Mouse (Mus musculus) lung, embryonic 14.5 days (tissue): Measurements from ENCODE around the gene Smndc1. TPM values are rescaled to one million over a fixed set of nuclear protein-coding genes. Genes with fewer than 3 reads are reported as not detected.
A peak's percentile ranks its signal among the peaks of the same experiment; 100 is the strongest.

Experiments used
- ATAC-seq: fragments of 200-750 bp; cut with Nextera tagmentation; 2 replicates; pipeline ENCODE4 v1.8.0; 2017; ENCODE audit warnings: mild to moderate bottlenecking, moderate TSS enrichment, moderate library complexity; ENCODE audit not compliant: insufficient read depth
- DNase-seq: peaks from one replicate; pipeline ENCODE4 v3.0.0-alpha.2; 2015
- H3K27ac ChIP-seq: fragments of 300-500 bp; sonication (generic); 2 replicates; pipeline ENCODE4 v1.5.1; 2014; ENCODE audit warnings: low read depth, mild to moderate bottlenecking, moderate library complexity
- H3K27me3 ChIP-seq: fragments of 300-500 bp; sonication (generic); 2 replicates; pipeline ENCODE4 v1.6.1; 2014; ENCODE audit warnings: low read length, control low read depth; ENCODE audit not compliant: insufficient read depth
- H3K36me3 ChIP-seq: fragments of 300-500 bp; sonication (generic); 2 replicates; pipeline ENCODE4 v1.6.1; 2014; ENCODE audit warnings: control low read depth; ENCODE audit not compliant: insufficient read depth
- H3K4me1 ChIP-seq: fragments of 300-500 bp; sonication (generic); 2 replicates; pipeline ENCODE4 v1.6.1; 2014; ENCODE audit warnings: antibody characterized with exemption, control low read depth; ENCODE audit not compliant: insufficient read depth
- H3K4me2 ChIP-seq: fragments of 300-500 bp; sonication (generic); 2 replicates; pipeline ENCODE4 v1.6.1; 2014; ENCODE audit warnings: mild to moderate bottlenecking
- H3K4me3 ChIP-seq: fragments of 300-500 bp; sonication (generic); 2 replicates; pipeline ENCODE4 v1.5.1; 2014; ENCODE audit warnings: low read depth, low read length
- H3K9ac ChIP-seq: fragments of 300-500 bp; sonication (generic); 2 replicates; pipeline ENCODE4 v1.6.1; 2014
- H3K9me3 ChIP-seq: fragments of 300-500 bp; sonication (generic); 2 replicates; pipeline ENCODE4 v1.6.1; 2016; ENCODE audit warnings: low read depth, low read length, control low read depth
- CTCF ChIP-seq: IDR thresholded peaks from 2 replicates; pipeline ENCODE4 v1.5.1; 2016; ENCODE audit warnings: antibody characterized with exemption, low read depth
- WGBS: fragments of 180-500 bp; shearing (Covaris S2); extraction: QIAGEN DNeasy Blood & Tissue Kit; methylation state at CpG from one replicate; pipeline ENCODE4 v1.1.7; 2014; 5-methylcytosine and 5-hydroxymethylcytosine counted together
- polyA plus RNA-seq: library from polyadenylated mRNA; unstranded; fragments of >200 nt; fragmentation: Nextera tagmentation; extraction: Ambion mirVana; gene quantifications from 2 replicates; pipeline ENCODE4 v1.2.1, GENCODE M21; 2014

Gene Smndc1
- polyA plus RNA-seq, 1 experiment from 2014 or later, result 45.8 TPM

GRCm38 (mm10) chr19:53422358-53423308, 32.3 kb upstream of the Smndc1 start:
- DNase-seq, result peak; percentile 27

GRCm38 (mm10) chr19:53421583-53422188, 31.3 kb upstream of the Smndc1 start:
- Histone ChIP-seq H3K9ac (no peak overlapping the region; the same call in 1 of the 2 replicates), H3K27me3 (no peaks in the 10 kb centered on the region), H3K4me3 (peak overlapping the region; percentile 41), H3K4me1 (peaks cover 7% of the 10 kb centered on the region; the same call in 1 of the 2 replicates), H3K27ac (peak overlapping the region; percentile 86), H3K36me3 (no peaks in the 10 kb centered on the region), H3K9me3 (no peaks in the 10 kb centered on the region), H3K4me2 (peak overlapping the region; percentile 80)
- 3% methylated on average over 6 of the region's 6 CpGs for WGBS
- DNase-seq (no peak), ATAC-seq (peak; percentile 33; the same call in 1 of the 2 replicates)
- no peak for TF ChIP-seq CTCF

More at GRCm38 (mm10) chr19:53422358-53423308, 32.3 kb upstream of the Smndc1 start:
- no peak overlapping the region for H3K4me3 ChIP-seq
- WGBS, result 61% methylated on average over 18 of the region's 18 CpGs
- no peak overlapping the region for H3K4me2 ChIP-seq
- no peaks in the 10 kb centered on the region for H3K9me3 ChIP-seq
- no peak for ATAC-seq
- no peak overlapping the region for H3K27ac ChIP-seq
- H3K9ac ChIP-seq, result no peak overlapping the region
- peaks cover 7% of the 10 kb centered on the region; the same call in 1 of the 2 replicates for H3K4me1 ChIP-seq
- no peaks in the 10 kb centered on the region for H3K36me3 ChIP-seq
- peak; percentile 39; the same call in 1 of the 2 replicates for TF ChIP-seq CTCF
- no peaks in the 10 kb centered on the region for H3K27me3 ChIP-seq

- no peaks in the 10 kb centered on the region for H3K36me3 ChIP-seq
- peak overlapping the region; percentile 80 for H3K4me2 ChIP-seq
- H3K9me3 ChIP-seq, result no peaks in the 10 kb centered on the region
- TF ChIP-seq CTCF, result no peak
- peaks cover 7% of the 10 kb centered on the region; the same call in 1 of the 2 replicates for H3K4me1 ChIP-seq
- ATAC-seq (peak; percentile 94), DNase-seq (peak; percentile 89)
- WGBS, result 2% methylated on average over 19 of the region's 19 CpGs
- H3K27ac ChIP-seq, result peak overlapping the region; percentile 86
- H3K4me3 ChIP-seq, result peak overlapping the region; percentile 41
- peak overlapping the region; percentile 50 for H3K9ac ChIP-seq
- H3K27me3 ChIP-seq, result no peaks in the 10 kb centered on the region
Observed at GRCm38 (mm10) chr19:53420924-53421582, 30.7 kb upstream of the Smndc1 start.

DNA sequence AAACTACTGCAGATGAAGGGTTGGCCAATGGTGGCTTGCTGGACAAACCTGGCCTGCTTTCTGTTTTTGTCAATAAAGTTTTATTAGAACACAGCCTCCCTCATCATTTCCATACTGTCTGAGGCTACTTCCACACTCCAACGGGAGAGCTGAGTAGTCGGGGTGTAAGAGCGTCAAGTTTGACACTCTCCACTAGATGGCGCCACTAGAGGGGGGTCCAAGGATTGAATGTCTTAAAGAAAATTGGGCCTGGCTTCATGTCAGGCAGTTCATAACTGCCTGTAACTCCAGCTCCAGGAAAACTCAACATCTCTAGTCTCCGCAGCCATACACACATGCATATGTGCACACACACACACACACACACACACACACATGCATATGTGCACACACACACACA, 29.5 kb upstream of the Smndc1 start:
- Histone ChIP-seq H3K27ac (no peak overlapping the region), H3K9me3 (no peaks in the 10 kb centered on the region), H3K4me2 (no peak overlapping the region), H3K27me3 (no peaks in the 10 kb centered on the region), H3K4me3 (no peak overlapping the region), H3K36me3 (no peaks in the 10 kb centered on the region), H3K4me1 (peaks cover 5% of the 10 kb centered on the region; the same call in 1 of the 2 replicates), H3K9ac (no peak overlapping the region)
- WGBS, result 39% methylated on average over 5 of the region's 5 CpGs
- no peak for ATAC-seq
- TF ChIP-seq CTCF, result peak; percentile 73
- DNase-seq, result peak; percentile 86

- ATAC-seq (no peak), DNase-seq (no peak)
- no peaks in the 10 kb centered on the region for H3K27me3 ChIP-seq
- no peak overlapping the region for H3K4me3 ChIP-seq
- no peak for TF ChIP-seq CTCF
- H3K9me3 ChIP-seq, result no peaks in the 10 kb centered on the region
- no peak overlapping the region for H3K4me2 ChIP-seq
- 84% methylated on average over 17 of the region's 17 CpGs for WGBS
- H3K27ac ChIP-seq, result no peak overlapping the region
- no peak overlapping the region for H3K9ac ChIP-seq
- peaks cover 12% of the 10 kb centered on the region for H3K4me1 ChIP-seq
- H3K36me3 ChIP-seq, result no peaks in the 10 kb centered on the region
Observed at GRCm38 (mm10) chr19:53415198-53415597, 24.8 kb upstream of the Smndc1 start.

DNA sequence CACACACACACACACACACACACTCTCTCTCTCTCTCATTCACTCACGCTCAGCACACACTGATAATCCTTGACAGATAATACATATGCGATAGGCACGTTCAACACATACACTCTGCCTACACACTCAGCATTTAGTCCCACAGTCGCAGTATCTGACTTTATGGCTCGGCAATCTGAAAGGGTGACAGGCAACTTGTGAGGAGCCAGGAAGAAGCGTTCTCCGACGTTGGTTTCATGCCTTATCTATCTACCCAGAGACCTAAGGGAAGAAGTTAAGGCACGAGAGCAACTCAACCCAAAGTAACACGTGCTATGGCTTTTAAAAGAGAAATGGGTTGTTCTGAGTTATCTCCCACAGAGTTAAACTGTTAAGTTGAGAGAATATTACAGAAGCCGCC, 24.3 kb upstream of the Smndc1 start:
- Histone ChIP-seq H3K4me2 (no peak overlapping the region), H3K36me3 (no peaks in the 10 kb centered on the region), H3K4me1 (peaks cover 12% of the 10 kb centered on the region), H3K27ac (no peak overlapping the region), H3K4me3 (no peak overlapping the region), H3K9me3 (no peaks in the 10 kb centered on the region), H3K9ac (no peak overlapping the region), H3K27me3 (no peaks in the 10 kb centered on the region)
- no peak for ATAC-seq
- WGBS, result 56% methylated on average over 11 of the region's 11 CpGs
- no peak for DNase-seq
- no peak for TF ChIP-seq CTCF
